Mouse (Mus musculus): ENCODE results near the gene Psme2b.
"Not testable (repeated sequence)": the region's sequence is repeated elsewhere in the genome, so short reads cannot be mapped to it uniquely, and the experiment has no call there.

DNA sequence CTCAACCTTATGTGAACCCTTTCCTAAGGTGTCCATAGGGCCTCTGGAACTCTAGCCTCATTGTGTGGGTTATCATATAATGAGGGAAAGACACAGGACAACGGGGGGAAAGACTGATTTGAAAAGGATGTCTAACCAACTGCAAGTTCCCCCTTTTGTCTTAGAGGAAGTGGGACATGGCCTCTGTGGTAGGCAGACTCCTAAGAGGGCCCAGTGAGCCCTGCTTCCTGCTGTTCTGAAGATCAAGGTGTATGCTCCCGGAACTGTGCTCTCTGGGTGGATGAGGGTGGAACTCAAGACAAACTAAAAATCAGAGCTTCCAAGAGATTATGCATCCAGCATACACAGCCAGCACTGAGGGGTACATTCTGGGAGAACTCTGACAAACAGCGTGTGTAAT lies 42.2 kb upstream of the Psme2b start:
- TF ChIP-seq HCFC1 (IDR thresholded peaks at IDR 0.05; ENCODE audit: borderline replicate concordance, insufficient read depth, low read length); ZC3H11A (IDR thresholded peaks at IDR 0.05; ENCODE audit: borderline replicate concordance, low read depth, low read length): not testable (repeated sequence)
